Mouse (Mus musculus): ENCODE results near the gene Ckb. TPM values are rescaled to one million over a fixed set of nuclear protein-coding genes. Genes with fewer than 3 reads are reported as not detected.

The Ckb gene
- total RNA-seq, 2 experiments from 2014 or later: 6.7 to 10.8 TPM

DNA sequence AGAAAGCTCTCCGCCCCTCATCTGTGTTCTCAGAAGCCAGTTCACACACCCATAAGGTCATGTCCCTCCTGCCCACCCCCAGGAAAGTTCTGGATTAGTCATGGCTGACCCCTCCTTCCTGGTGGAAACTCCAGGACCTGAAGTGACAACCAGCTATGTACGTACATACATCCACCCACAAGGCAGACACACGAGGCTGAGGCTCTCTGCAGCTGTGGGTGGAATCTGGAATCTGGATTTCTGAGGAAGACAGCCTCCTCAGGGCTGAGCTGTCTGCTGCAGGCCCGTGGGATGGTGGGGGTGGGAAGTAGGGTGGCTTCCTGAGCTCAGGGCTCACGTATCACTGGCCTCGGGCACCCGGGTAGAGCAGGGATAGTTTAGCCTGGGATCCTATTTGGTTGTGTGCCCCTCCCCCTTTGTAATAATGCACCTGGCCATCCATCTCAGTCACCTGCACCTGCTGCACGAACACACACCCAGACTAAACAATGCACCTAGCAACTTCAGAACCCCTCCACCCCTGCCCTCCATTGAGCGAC lies 28.9 kb upstream of the Ckb start:
- no peak for DNase-seq
- TF ChIP-seq CTCF (IDR thresholded peaks at IDR 0.05): no peak
- intact Hi-C loops (cut with DNase I): no loop called here
- Histone ChIP-seq H3K4me3 (no peak overlapping the region), H3K27ac (peak overlapping the region; percentile 28)

- intact Hi-C loops (cut with DNase I): loop anchor here (5.0 kb wide), 1 partner anchor 33 kb away; no protein-coding TSS in a partner anchor
- no peak for TF ChIP-seq CTCF (IDR thresholded peaks at IDR 0.05)
- Histone ChIP-seq H3K4me3 (no peak overlapping the region), H3K27ac (peak overlapping the region; percentile 6; the same call in 1 of the 2 replicates)
- DNase-seq: no peak
Observed at GRCm38 (mm10) chr12:111699542-111699941, 27.4 kb upstream of the Ckb start.

GRCm38 (mm10) chr12:111698346-111698913 lies 26.3 kb upstream of the Ckb start:
- DNase-seq: no peak

DNA sequence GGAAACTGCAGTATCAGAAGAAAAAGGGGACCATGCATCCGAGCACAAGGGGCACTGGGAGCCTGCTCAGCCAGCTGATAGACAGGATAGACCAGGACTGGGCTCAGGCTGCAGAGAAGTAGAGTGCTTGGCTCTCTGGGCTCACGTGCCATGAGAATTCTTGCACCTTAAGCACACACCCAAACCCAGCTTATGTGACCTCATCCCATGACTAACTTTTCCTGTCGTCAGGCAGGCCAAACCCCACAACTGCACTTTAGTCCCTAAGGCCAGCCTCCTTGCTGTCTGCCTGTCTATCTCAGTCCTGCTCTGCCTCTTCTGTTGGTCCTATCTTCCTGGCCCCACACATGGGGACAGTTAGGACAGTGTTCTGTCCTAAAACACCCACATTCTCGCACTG lies 25.6 kb upstream of the Ckb start:
- intact Hi-C loops (cut with DNase I): loop anchor here (5.0 kb wide), 1 partner anchor 35 kb away; no protein-coding TSS in a partner anchor
- H3K27ac ChIP-seq: peak overlapping the region; percentile 65
- no peak for TF ChIP-seq CTCF (IDR thresholded peaks at IDR 0.05)

More at GRCm38 (mm10) chr12:111698346-111698913, 26.3 kb upstream of the Ckb start:
- no peak overlapping the region for H3K4me3 ChIP-seq
- TF ChIP-seq CTCF (IDR thresholded peaks at IDR 0.05): no peak
- intact Hi-C loops (cut with DNase I): loop anchor here (5.0 kb wide), 1 partner anchor 34 kb away; no protein-coding TSS in a partner anchor
- peak overlapping the region; percentile 65 for H3K27ac ChIP-seq

DNA sequence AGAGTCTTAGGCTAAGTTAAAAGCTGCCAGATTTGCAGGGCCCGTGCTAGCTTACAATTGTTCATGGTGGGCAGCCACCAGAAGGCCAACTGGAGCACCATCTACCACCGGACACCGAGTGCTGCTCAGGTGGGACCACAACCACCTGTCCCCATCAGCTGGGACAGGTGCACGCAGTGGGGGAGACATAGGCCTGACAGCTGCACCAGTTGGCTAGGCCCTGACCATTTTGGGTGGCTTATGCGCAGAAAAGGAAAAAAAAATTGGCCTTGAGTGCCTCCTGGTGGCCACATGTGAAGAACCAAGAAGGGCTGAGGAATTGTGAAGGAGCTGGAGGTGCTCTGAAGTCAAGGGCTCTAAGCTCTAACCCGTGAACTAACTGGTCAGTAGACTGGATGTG lies 24.1 kb upstream of the Ckb start:
- no peak overlapping the region for H3K4me3 ChIP-seq
- peak; percentile 72 for TF ChIP-seq CTCF (IDR thresholded peaks at IDR 0.05)
- DNase-seq: peak; percentile 65
- peak overlapping the region; percentile 70 for H3K27ac ChIP-seq
- intact Hi-C loops (cut with DNase I): loop anchor here (1.0 to 5.0 kb wide), 2 partner anchors 28 to 36 kb away; no protein-coding TSS in a partner anchor

More for the DNA sequence above, 25.6 kb upstream of the Ckb start:
- no peak overlapping the region for H3K4me3 ChIP-seq
- no peak for DNase-seq

DNA sequence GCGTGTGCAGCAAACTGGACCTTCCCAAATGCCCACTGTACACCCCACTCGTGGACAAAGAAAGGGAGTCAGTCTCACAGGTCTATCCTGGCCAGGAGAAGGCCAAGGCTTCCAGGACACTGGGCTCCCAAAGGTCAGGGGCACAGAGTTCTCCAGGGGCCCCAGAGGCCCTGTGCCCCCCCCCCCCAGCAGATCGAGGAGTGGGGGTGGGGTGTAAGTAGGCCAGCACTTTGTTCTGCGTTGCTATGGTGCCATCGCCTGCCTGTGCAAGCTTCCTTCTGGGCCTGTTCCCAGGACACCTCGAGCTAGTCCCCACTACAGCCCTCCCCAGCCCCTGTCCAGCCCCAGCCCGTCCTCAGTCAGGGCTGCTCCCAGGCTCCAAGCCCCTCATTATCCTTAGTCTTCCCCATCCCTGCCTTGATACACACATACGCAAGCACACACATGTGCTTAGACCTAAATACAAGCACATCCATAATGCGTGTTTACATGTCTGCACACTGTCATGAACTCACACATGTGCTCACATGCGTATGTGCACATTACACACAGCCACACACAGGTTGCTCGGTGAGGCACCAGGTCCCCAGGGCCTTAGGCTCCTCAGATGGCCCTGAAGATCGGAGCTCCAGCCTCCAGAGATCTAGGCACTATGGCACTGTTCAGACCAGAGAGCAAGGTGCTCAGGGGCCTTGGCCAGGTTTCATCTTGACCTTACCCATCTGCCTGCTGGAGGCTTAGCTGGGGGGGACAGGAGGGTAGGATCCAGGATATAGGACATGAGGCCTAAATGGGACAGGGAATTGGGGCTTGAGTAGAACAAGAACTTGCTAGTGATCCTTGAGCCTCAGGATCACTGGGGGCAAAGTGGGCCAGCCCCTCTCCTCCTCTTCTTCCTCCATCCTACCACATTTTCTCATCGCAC lies 23.0 kb upstream of the Ckb start:
- TF ChIP-seq CTCF (IDR thresholded peaks at IDR 0.05): no peak
- no peak for DNase-seq
- Histone ChIP-seq H3K4me3 (no peak overlapping the region), H3K27ac (peak overlapping the region; percentile 70)
- intact Hi-C loops (cut with DNase I): loop anchor here (5.0 kb wide), 1 partner anchor 37 kb away; no protein-coding TSS in a partner anchor

- Histone ChIP-seq H3K4me3 (no peak overlapping the region), H3K27ac (peak overlapping the region; percentile 70)
- intact Hi-C loops (cut with DNase I): no loop called here
- TF ChIP-seq CTCF (IDR thresholded peaks at IDR 0.05): no peak
- DNase-seq: no peak
Observed at GRCm38 (mm10) chr12:111694271-111694781, 22.2 kb upstream of the Ckb start.

DNA sequence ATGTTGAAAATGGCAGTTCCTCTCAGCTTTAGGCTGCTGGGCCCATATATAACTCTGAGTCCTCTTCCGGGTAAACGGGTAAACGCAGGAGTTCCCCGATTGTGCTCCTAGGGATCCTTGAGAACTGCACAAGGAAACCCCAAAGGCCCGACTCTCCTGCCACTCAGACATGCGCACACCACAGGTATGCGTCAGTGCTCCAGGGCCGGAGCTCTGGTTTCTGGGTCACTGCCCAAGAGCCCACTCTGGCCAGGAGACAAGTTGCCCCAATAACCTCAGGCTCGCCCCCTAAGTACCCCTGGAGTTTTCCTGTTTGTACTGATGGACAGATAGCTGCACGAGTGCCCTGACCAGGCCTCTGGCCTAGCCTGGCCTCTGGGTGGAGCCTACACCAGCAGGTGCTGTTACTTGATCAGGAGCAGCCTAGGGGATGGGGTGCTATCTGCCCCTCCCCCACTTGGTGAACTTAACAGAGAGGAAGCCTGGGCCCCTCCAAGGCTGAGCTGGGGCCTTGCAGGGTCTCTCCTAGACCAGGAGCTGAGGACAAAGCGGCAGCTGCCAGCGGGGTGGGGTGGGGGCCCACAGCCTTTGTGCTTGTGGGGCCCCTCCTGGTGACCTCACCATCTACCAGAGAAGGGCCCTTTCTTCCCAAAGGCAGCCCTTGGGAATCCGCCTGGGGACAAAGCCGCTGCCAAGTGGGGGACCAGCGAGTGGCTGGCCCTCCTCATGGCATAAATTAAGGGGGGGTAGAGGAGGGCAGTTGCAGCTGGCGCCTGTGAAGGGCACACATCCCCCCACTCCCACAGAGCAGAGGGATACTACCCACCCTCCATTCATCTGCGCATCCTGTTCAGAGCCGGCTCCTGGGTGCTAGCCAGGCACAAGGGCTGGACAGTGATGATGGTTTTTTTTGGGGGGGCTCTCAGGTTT lies 21.5 kb upstream of the Ckb start:
- no peak overlapping the region for H3K4me3 ChIP-seq
- no peak for DNase-seq
- peak overlapping the region; percentile 70 for H3K27ac ChIP-seq
- intact Hi-C loops (cut with DNase I): no loop called here
- TF ChIP-seq CTCF (IDR thresholded peaks at IDR 0.05): no peak

- Histone ChIP-seq H3K27ac (peak overlapping the region; percentile 70), H3K4me3 (no peak overlapping the region)
- no peak for DNase-seq
- TF ChIP-seq CTCF (IDR thresholded peaks at IDR 0.05): no peak
- intact Hi-C loops (cut with DNase I): no loop called here
Observed at GRCm38 (mm10) chr12:111692899-111693298, 20.8 kb upstream of the Ckb start.

GRCm38 (mm10) chr12:111691346-111691872 lies 19.3 kb upstream of the Ckb start:
- DNase-seq: no peak
- TF ChIP-seq CTCF (IDR thresholded peaks at IDR 0.05): no peak
- Histone ChIP-seq H3K27ac (peak overlapping the region; percentile 67), H3K4me3 (no peak overlapping the region)
- intact Hi-C loops (cut with DNase I): no loop called here

DNA sequence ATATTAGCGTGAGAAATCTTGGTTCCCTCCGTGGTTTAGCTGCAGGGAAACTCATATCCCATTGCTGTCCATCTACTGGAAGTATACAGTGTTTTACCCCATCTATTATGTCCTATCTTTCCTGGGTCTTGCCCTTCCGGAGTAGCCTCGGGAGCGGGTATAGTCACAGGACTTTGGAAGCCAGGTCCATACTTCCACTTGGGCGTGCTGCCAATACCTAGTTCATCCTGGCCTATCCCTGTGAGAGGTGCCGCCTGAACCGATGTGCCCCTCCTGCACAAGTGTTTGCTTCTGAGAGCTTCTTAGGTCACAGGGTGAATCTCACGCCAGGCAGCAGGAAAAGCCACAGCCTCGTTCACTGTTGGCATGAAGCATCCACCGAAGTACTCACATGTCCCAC lies 17.3 kb upstream of the Ckb start:
- DNase-seq: no peak
- peak overlapping the region; percentile 10; the same call in 1 of the 2 replicates for H3K27ac ChIP-seq
- H3K4me3 ChIP-seq: no peak overlapping the region
- intact Hi-C loops (cut with DNase I): no loop called here
- TF ChIP-seq CTCF (IDR thresholded peaks at IDR 0.05): no peak

Data from gastrocnemius, adult 2 months (tissue).